Mouse (Mus musculus) midbrain, embryonic 10.5 days (tissue): Measurements from ENCODE around the gene Lcp2. TPM values are rescaled to one million over a fixed set of nuclear protein-coding genes. Genes with fewer than 3 reads are reported as not detected.

ENCODE experiments used
- DNase-seq: peaks from one replicate; pipeline ENCODE4 v3.0.0-alpha.2; 2017; ENCODE audit warnings: low spot score
- H3K27ac ChIP-seq: fragments of 300-500 bp; sonication (generic); replicated peaks from 2 replicates; pipeline ENCODE4 v1.5.1; 2016; ENCODE audit warnings: mild to moderate bottlenecking
- H3K27me3 ChIP-seq: fragments of 300-500 bp; sonication (generic); 2 replicates; pipeline ENCODE4 v1.6.1; 2016; ENCODE audit warnings: low read depth, mild to moderate bottlenecking; ENCODE audit not compliant: poor library complexity, severe bottlenecking
- H3K36me3 ChIP-seq: fragments of 300-500 bp; sonication (generic); 2 replicates; pipeline ENCODE4 v1.6.1; 2016; ENCODE audit warnings: mild to moderate bottlenecking, moderate library complexity
- H3K4me1 ChIP-seq: fragments of 300-500 bp; sonication (generic); 2 replicates; pipeline ENCODE4 v1.6.1; 2016
- H3K4me3 ChIP-seq: fragments of 300-500 bp; sonication (generic); 2 replicates; pipeline ENCODE4 v1.5.1; 2016; ENCODE audit warnings: mild to moderate bottlenecking, moderate library complexity
- H3K9me3 ChIP-seq: fragments of 300-500 bp; sonication (generic); replicated peaks from 2 replicates; pipeline ENCODE4 v1.6.1; 2016; ENCODE audit warnings: mild to moderate bottlenecking
- WGBS: fragments of 180-500 bp; shearing (Covaris S2); methylation state at CpG from one replicate; pipeline ENCODE4 v1.1.7; 2016; 5-methylcytosine and 5-hydroxymethylcytosine counted together
- polyA plus RNA-seq: library from polyadenylated mRNA; unstranded; fragments of >200 nt; fragmentation: Nextera tagmentation; extraction: Ambion mirVana; gene quantifications from 2 replicates; pipeline ENCODE4 v1.2.1, GENCODE M21; 2016

The Lcp2 gene
- polyA plus RNA-seq, 1 experiment from 2014 or later: 1.8 TPM

- no peak for DNase-seq
- Histone ChIP-seq H3K27me3 (no peaks in the 10 kb centered on the region), H3K9me3 (no peaks in the 10 kb centered on the region), H3K27ac (no peak overlapping the region), H3K4me3 (no peak overlapping the region), H3K36me3 (no peaks in the 10 kb centered on the region), H3K4me1 (peaks cover 12% of the 10 kb centered on the region)
- WGBS: 89% methylated on average over 1 of the region's 1 CpGs
Measured at GRCm38 (mm10) chr11:34025091-34025490, 21.6 kb upstream of the Lcp2 start.

- Histone ChIP-seq H3K36me3 (no peaks in the 10 kb centered on the region), H3K9me3 (no peaks in the 10 kb centered on the region), H3K4me3 (no peak overlapping the region), H3K27me3 (no peaks in the 10 kb centered on the region), H3K4me1 (peaks cover 12% of the 10 kb centered on the region), H3K27ac (no peak overlapping the region)
- no peak for DNase-seq
- 50% methylated on average over 5 of the region's 5 CpGs for WGBS
Measured at GRCm38 (mm10) chr11:34029658-34030057, 17.1 kb upstream of the Lcp2 start.

- no peaks in the 10 kb centered on the region for H3K36me3 ChIP-seq
- no peaks in the 10 kb centered on the region for H3K9me3 ChIP-seq
- 79% methylated on average over 8 of the region's 8 CpGs for WGBS
- H3K4me3 ChIP-seq: no peak overlapping the region
- DNase-seq: no peak
- H3K27ac ChIP-seq: no peak overlapping the region
- peaks cover 12% of the 10 kb centered on the region for H3K4me1 ChIP-seq
- H3K27me3 ChIP-seq: no peaks in the 10 kb centered on the region
Measured at GRCm38 (mm10) chr11:34031015-34031805, 15.5 kb upstream of the Lcp2 start.

GRCm38 (mm10) chr11:34034008-34034505 lies 12.7 kb upstream of the Lcp2 start:
- Histone ChIP-seq H3K27ac (no peak overlapping the region), H3K4me1 (peaks cover 8% of the 10 kb centered on the region), H3K27me3 (no peaks in the 10 kb centered on the region), H3K9me3 (no peaks in the 10 kb centered on the region), H3K4me3 (no peak overlapping the region), H3K36me3 (no peaks in the 10 kb centered on the region)
- WGBS: 88% methylated on average over 5 of the region's 5 CpGs
- no peak for DNase-seq

- H3K4me3 ChIP-seq: no peak overlapping the region
- no peaks in the 10 kb centered on the region for H3K36me3 ChIP-seq
- 87% methylated on average over 2 of the region's 2 CpGs for WGBS
- no peak for DNase-seq
- no peaks in the 10 kb centered on the region for H3K27me3 ChIP-seq
- H3K4me1 ChIP-seq: peaks cover under 1% of the 10 kb centered on the region; the same call in 1 of the 2 replicates
- no peaks in the 10 kb centered on the region for H3K9me3 ChIP-seq
- H3K27ac ChIP-seq: no peak overlapping the region
Measured at GRCm38 (mm10) chr11:34034794-34035193, 11.9 kb upstream of the Lcp2 start.

GRCm38 (mm10) chr11:34035909-34036658 lies 10.6 kb upstream of the Lcp2 start:
- Histone ChIP-seq H3K4me3 (no peak overlapping the region), H3K9me3 (no peaks in the 10 kb centered on the region), H3K36me3 (no peaks in the 10 kb centered on the region), H3K27me3 (no peaks in the 10 kb centered on the region), H3K27ac (no peak overlapping the region), H3K4me1 (no peaks in the 10 kb centered on the region)
- DNase-seq: no peak
- WGBS: 84% methylated on average over 5 of the region's 5 CpGs

GRCm38 (mm10) chr11:34040061-34040460 lies 6.7 kb upstream of the Lcp2 start:
- H3K4me1 ChIP-seq: no peaks in the 10 kb centered on the region
- H3K4me3 ChIP-seq: no peak overlapping the region
- no peaks in the 10 kb centered on the region for H3K27me3 ChIP-seq
- H3K9me3 ChIP-seq: no peaks in the 10 kb centered on the region
- WGBS: 89% methylated on average over 5 of the region's 5 CpGs
- H3K27ac ChIP-seq: no peak overlapping the region
- H3K36me3 ChIP-seq: no peaks in the 10 kb centered on the region
- no peak for DNase-seq

- Histone ChIP-seq H3K4me3 (no peak overlapping the region), H3K36me3 (no peaks in the 10 kb centered on the region), H3K27ac (no peak overlapping the region), H3K27me3 (no peaks in the 10 kb centered on the region), H3K4me1 (no peaks in the 10 kb centered on the region), H3K9me3 (no peaks in the 10 kb centered on the region)
- 71% methylated on average over 1 of the region's 1 CpGs for WGBS
- no peak for DNase-seq
Measured at GRCm38 (mm10) chr11:34042808-34043207, 3.9 kb upstream of the Lcp2 start.

- Histone ChIP-seq H3K27ac (no peak overlapping the region), H3K9me3 (no peaks in the 10 kb centered on the region), H3K36me3 (no peaks in the 10 kb centered on the region), H3K27me3 (no peaks in the 10 kb centered on the region), H3K4me3 (no peak overlapping the region), H3K4me1 (no peaks in the 10 kb centered on the region)
- no peak for DNase-seq
- WGBS: 88% methylated on average over 5 of the region's 5 CpGs
Measured at GRCm38 (mm10) chr11:34047542-34047937, 820 bp downstream of the Lcp2 start.

GRCm38 (mm10) chr11:34048375-34049124 lies 1.8 kb downstream of the Lcp2 start:
- Histone ChIP-seq H3K4me3 (no peak overlapping the region), H3K9me3 (no peaks in the 10 kb centered on the region), H3K4me1 (no peaks in the 10 kb centered on the region), H3K27me3 (no peaks in the 10 kb centered on the region), H3K27ac (no peak overlapping the region), H3K36me3 (no peaks in the 10 kb centered on the region)
- 89% methylated on average over 8 of the region's 8 CpGs for WGBS
- no peak for DNase-seq

- WGBS: 92% methylated on average over 1 of the region's 1 CpGs
- Histone ChIP-seq H3K27me3 (no peaks in the 10 kb centered on the region), H3K36me3 (no peaks in the 10 kb centered on the region), H3K9me3 (no peaks in the 10 kb centered on the region), H3K4me1 (no peaks in the 10 kb centered on the region), H3K27ac (no peak overlapping the region), H3K4me3 (no peak overlapping the region)
- DNase-seq: no peak
Measured at GRCm38 (mm10) chr11:34049125-34049379, 2.3 kb downstream of the Lcp2 start.

- 93% methylated on average over 1 of the region's 1 CpGs for WGBS
- Histone ChIP-seq H3K4me3 (no peak overlapping the region), H3K36me3 (no peaks in the 10 kb centered on the region), H3K9me3 (no peaks in the 10 kb centered on the region), H3K4me1 (no peaks in the 10 kb centered on the region), H3K27me3 (no peaks in the 10 kb centered on the region), H3K27ac (no peak overlapping the region)
- no peak for DNase-seq
Measured at GRCm38 (mm10) chr11:34050063-34050462, 3.3 kb downstream of the Lcp2 start.

GRCm38 (mm10) chr11:34050643-34051042 lies 3.9 kb downstream of the Lcp2 start:
- 71% methylated on average over 2 of the region's 2 CpGs for WGBS
- Histone ChIP-seq H3K27ac (no peak overlapping the region), H3K9me3 (no peaks in the 10 kb centered on the region), H3K4me3 (no peak overlapping the region), H3K4me1 (no peaks in the 10 kb centered on the region), H3K27me3 (no peaks in the 10 kb centered on the region), H3K36me3 (no peaks in the 10 kb centered on the region)
- no peak for DNase-seq
